8 mouse cellular contexts compared by ENCODE assay signal in genomic region chr9:56075264-56075663, GRCm38 (mm10). TPM values are rescaled to one million over a fixed set of nuclear protein-coding genes. Genes with fewer than 3 reads are reported as not detected.
DNase-seq lines count a peak whose midpoint lies in the region; ATAC-seq and TF ChIP-seq lines count a peak whose summit lies in the region.

No protein-coding gene starts in this region.

- 10% methylated on average over 4 of the region's 4 CpGs for WGBS in forebrain, embryonic 11.5 days
- WGBS in heart, postnatal 0 days, result 6% methylated on average over 4 of the region's 4 CpGs
- 5% methylated on average over 4 of the region's 4 CpGs for WGBS in liver, embryonic 14.5 days (ENCODE audit: insufficient replicate concordance)
- 4% methylated on average over 4 of the region's 4 CpGs for WGBS in neural tube, embryonic 14.5 days

- H3K27ac ChIP-seq in brown adipose tissue, adult 24 weeks (replicated peaks; ENCODE audit: low read depth, low read length), result peak overlapping the region; percentile 88
- H3K27ac ChIP-seq in forebrain, embryonic 11.5 days (ENCODE audit: low read depth, low read length), result no peak overlapping the region
- H3K27ac ChIP-seq in heart, postnatal 0 days (ENCODE audit: low read depth), result peak overlapping the region; percentile 69
- H3K27ac ChIP-seq in liver, embryonic 14.5 days, result no peak overlapping the region
- H3K27ac ChIP-seq in neural tube, embryonic 14.5 days (ENCODE audit: low read depth, low read length), result peak overlapping the region; percentile 66

- H3K9ac ChIP-seq in forebrain, embryonic 11.5 days (ENCODE audit: low read length), result no peak overlapping the region
- H3K9ac ChIP-seq in heart, postnatal 0 days (replicated peaks; ENCODE audit: low read depth, low read length), result 0 out of 2 replicates have a peak overlapping the region, but pooled peaks have one; percentile 17
- no peak overlapping the region for H3K9ac ChIP-seq in liver, embryonic 14.5 days (replicated peaks)
- H3K9ac ChIP-seq in neural tube, embryonic 14.5 days (replicated peaks; ENCODE audit: low read depth, low read length), result no peak overlapping the region

- peaks cover 5% of the 10 kb centered on the region; the same call in 1 of the 2 replicates for H3K4me1 ChIP-seq in brown adipose tissue, adult 24 weeks (ENCODE audit: control insufficient read depth, insufficient read depth, insufficient read length, low read length)
- H3K4me1 ChIP-seq in forebrain, embryonic 11.5 days (replicated peaks; ENCODE audit: control insufficient read depth, insufficient read depth, low read length), result no peaks in the 10 kb centered on the region
- peaks cover 5% of the 10 kb centered on the region for H3K4me1 ChIP-seq in heart, postnatal 0 days (ENCODE audit: control insufficient read depth, insufficient read depth)
- H3K4me1 ChIP-seq in liver, embryonic 14.5 days (replicated peaks; ENCODE audit: control insufficient read depth in 2 of 2, insufficient read depth in 2 of 2, low read length in 1 of 2), result peaks cover 0 to 12% of the 10 kb centered on the region in 2 experiments; a peak in 2 of 4 replicates
- peaks cover 7% of the 10 kb centered on the region; the same call in 1 of the 2 replicates for H3K4me1 ChIP-seq in neural tube, embryonic 14.5 days (ENCODE audit: control insufficient read depth, insufficient read depth, low read length)

- ATAC-seq in forebrain, embryonic 11.5 days (replicated peaks; ENCODE audit: low FRiP score), result peak; percentile 70
- ATAC-seq in heart, postnatal 0 days (ENCODE audit: insufficient read depth, low read depth), result peak; percentile 88
- no peak for ATAC-seq in liver, embryonic 14.5 days (ENCODE audit: insufficient read depth)
- ATAC-seq in neural tube, embryonic 14.5 days (ENCODE audit: low read depth), result peak; percentile 90

- no peak for TF ChIP-seq EP300 in heart, postnatal 0 days (IDR thresholded peaks at IDR 0.05; ENCODE audit: low read depth)
- no peak for TF ChIP-seq EP300 in liver, embryonic 14.5 days (IDR thresholded peaks at IDR 0.05; ENCODE audit: low read depth)

- H3K4me3 ChIP-seq in brown adipose tissue, adult 24 weeks (ENCODE audit: insufficient read depth, low read depth, low read length), result no peak overlapping the region
- no peak overlapping the region for H3K4me3 ChIP-seq in forebrain, embryonic 11.5 days (ENCODE audit: low read depth, low read length)
- no peak overlapping the region for H3K4me3 ChIP-seq in heart, postnatal 0 days (ENCODE audit: low read depth, low read length)
- H3K4me3 ChIP-seq in liver, embryonic 14.5 days (ENCODE audit: insufficient read depth in 1 of 2, low read depth in 2 of 2, low read length in 2 of 2), result no peak overlapping the region
- no peak overlapping the region for H3K4me3 ChIP-seq in neural tube, embryonic 14.5 days (ENCODE audit: low read depth, low read length)

- TF ChIP-seq CTCF in heart, postnatal 0 days (IDR thresholded peaks at IDR 0.05; ENCODE audit: low read depth), result peak; percentile 87
- peak; percentile 82 for TF ChIP-seq CTCF in liver, embryonic 14.5 days (IDR thresholded peaks at IDR 0.05; ENCODE audit: low read depth)

- H3K9me3 ChIP-seq in forebrain, embryonic 11.5 days (ENCODE audit: control insufficient read depth, low read length), result no peaks in the 10 kb centered on the region
- no peaks in the 10 kb centered on the region for H3K9me3 ChIP-seq in heart, postnatal 0 days (replicated peaks; ENCODE audit: control insufficient read depth, low read length)
- H3K9me3 ChIP-seq in liver, embryonic 14.5 days (ENCODE audit: control insufficient read depth, low read length), result no peaks in the 10 kb centered on the region
- no peaks in the 10 kb centered on the region for H3K9me3 ChIP-seq in neural tube, embryonic 14.5 days (ENCODE audit: control insufficient read depth, low read length)

- no peaks in the 10 kb centered on the region for H3K27me3 ChIP-seq in forebrain, embryonic 11.5 days (ENCODE audit: control insufficient read depth, insufficient read depth, low read length)
- H3K27me3 ChIP-seq in heart, postnatal 0 days (ENCODE audit: control insufficient read depth, insufficient read depth, low read length), result no peaks in the 10 kb centered on the region
- no peaks in the 10 kb centered on the region for H3K27me3 ChIP-seq in liver, embryonic 14.5 days (ENCODE audit: control insufficient read depth, insufficient read depth, low read length)
- no peaks in the 10 kb centered on the region for H3K27me3 ChIP-seq in neural tube, embryonic 14.5 days (ENCODE audit: control insufficient read depth, insufficient read depth, low read length)

- no peak overlapping the region for H3K4me2 ChIP-seq in forebrain, embryonic 11.5 days (ENCODE audit: low read depth, low read length, severe bottlenecking)
- no peak overlapping the region for H3K4me2 ChIP-seq in heart, postnatal 0 days (ENCODE audit: low read depth, low read length)
- H3K4me2 ChIP-seq in liver, embryonic 14.5 days (ENCODE audit: low read depth), result no peak overlapping the region
- H3K4me2 ChIP-seq in neural tube, embryonic 14.5 days (ENCODE audit: low read depth, low read length), result no peak overlapping the region

- no peaks in the 10 kb centered on the region for H3K36me3 ChIP-seq in forebrain, embryonic 11.5 days (ENCODE audit: control insufficient read depth, insufficient read depth, low read length)
- no peaks in the 10 kb centered on the region for H3K36me3 ChIP-seq in heart, postnatal 0 days (replicated peaks; ENCODE audit: control insufficient read depth, insufficient read depth, low read length)
- no peaks in the 10 kb centered on the region for H3K36me3 ChIP-seq in liver, embryonic 14.5 days (replicated peaks; ENCODE audit: control insufficient read depth, insufficient read depth, low read depth)
- H3K36me3 ChIP-seq in neural tube, embryonic 14.5 days (ENCODE audit: control insufficient read depth, insufficient read depth, low read length), result peaks cover 15% of the 10 kb centered on the region

- DNase-seq in ES-CJ7 (ENCODE audit: low read depth, low spot score), result peak; percentile 98
- DNase-seq in forebrain, embryonic 11.5 days (ENCODE audit: low spot score), result peak; percentile 72
- peak; percentile 94 for DNase-seq in heart, postnatal 0 days (ENCODE audit: low spot score)
- peak; percentile 83 for DNase-seq in kidney, postnatal 14 days
- peak; percentile 53 to 62 (median 56) for DNase-seq in liver, embryonic 14.5 days (ENCODE audit: low read depth in 3 of 3, low spot score in 3 of 3)
- DNase-seq in testis, postnatal 10 days (ENCODE audit: low spot score), result peak; percentile 76

RNA-seq across cellular contexts. Expression of gene Pstpip1, which starts 14.5 kb away (rescaled TPM):
- 1.2 and 2.9 TPM in 2 replicates for polyA plus RNA-seq in brown adipose tissue, adult 24 weeks (2012; ENCODE audit: insufficient read depth, insufficient read length, missing spikeins)
- 0.40 and 0.69 TPM in 2 replicates for polyA plus RNA-seq in forebrain, embryonic 11.5 days (2014; fragmentation: Nextera tagmentation; extraction: Ambion mirVana)
- total RNA-seq in heart, postnatal 0 days (2014; rRNA removed; ENCODE audit: low replicate concordance), result 2.9 and 3.5 TPM in 2 replicates
- 1.1 and 1.4 TPM in 2 replicates for polyA plus RNA-seq in heart, postnatal 0 days (2015; fragmentation: Nextera tagmentation; extraction: Ambion mirVana)
- 3.1 and 3.9 TPM in 2 replicates for polyA plus RNA-seq in liver, embryonic 14.5 days (2012; rRNA removed)
- 1.3 and 1.8 TPM in 2 replicates for polyA plus RNA-seq in liver, embryonic 14.5 days (2014; fragmentation: Nextera tagmentation; extraction: Ambion mirVana)
- polyA plus RNA-seq in neural tube, embryonic 14.5 days (2014; fragmentation: Nextera tagmentation; extraction: Ambion mirVana), result 0.40 and 1.2 TPM in 2 replicates

RNA-seq across cellular contexts. Expression of gene Rcn2, which starts 33.6 kb away (rescaled TPM):
- polyA plus RNA-seq in brown adipose tissue, adult 24 weeks (2012; ENCODE audit: insufficient read depth, insufficient read length, missing spikeins), result 15.6 and 19.7 TPM in 2 replicates
- 345 and 350 TPM in 2 replicates for polyA plus RNA-seq in forebrain, embryonic 11.5 days (2014; fragmentation: Nextera tagmentation; extraction: Ambion mirVana)
- total RNA-seq in heart, postnatal 0 days (2014; rRNA removed; ENCODE audit: low replicate concordance), result 37.9 and 42.6 TPM in 2 replicates
- polyA plus RNA-seq in heart, postnatal 0 days (2015; fragmentation: Nextera tagmentation; extraction: Ambion mirVana), result 88.6 and 91.7 TPM in 2 replicates
- polyA plus RNA-seq in liver, embryonic 14.5 days (2012; rRNA removed), result 6.7 and 10.5 TPM in 2 replicates
- 27.8 and 27.9 TPM in 2 replicates for polyA plus RNA-seq in liver, embryonic 14.5 days (2014; fragmentation: Nextera tagmentation; extraction: Ambion mirVana)
- 263 and 265 TPM in 2 replicates for polyA plus RNA-seq in neural tube, embryonic 14.5 days (2014; fragmentation: Nextera tagmentation; extraction: Ambion mirVana)

Comparison
In these comparisons a context has a peak if more than half of its experiments do, and no peak if none do; other contexts are left out.
1. H3K27ac ChIP-seq: peak in brown adipose tissue, adult 24 weeks (single experiment), heart, postnatal 0 days (single experiment) and neural tube, embryonic 14.5 days (single experiment); none in forebrain, embryonic 11.5 days (single experiment) and liver, embryonic 14.5 days (single experiment).
2. Peak in every context shown above with its lines, with median percentiles within 50 percentile points of each other: DNase-seq.